Comparison of ENCODE assay signal across 10 mouse cellular contexts in the genomic region with DNA sequence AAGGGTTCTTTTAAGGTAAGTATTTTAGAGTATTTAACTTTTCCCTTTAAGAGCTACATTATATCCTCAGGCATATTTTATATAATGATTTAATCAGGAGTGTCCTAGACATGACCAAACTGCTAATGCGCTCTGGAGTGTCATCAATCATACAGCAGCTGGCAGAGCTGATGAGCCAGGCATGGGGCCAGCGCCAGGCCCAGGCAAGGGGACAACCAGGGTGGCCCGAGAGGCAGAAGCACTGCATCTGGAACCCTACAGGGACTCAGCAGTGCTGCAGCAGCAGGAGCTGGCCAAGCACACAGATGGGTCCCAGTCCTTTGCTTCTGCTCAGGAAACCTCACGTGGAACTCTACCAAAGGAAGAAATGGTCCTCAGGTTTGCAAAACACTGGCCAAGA.
DNase-seq lines count a peak whose midpoint lies in the region; ATAC-seq lines count a peak whose summit lies in the region.
"Had no signal": no experiment of that assay in that cellular context is flagged by ENCODE, and none has a peak within 500 bp of the region (broad histone marks: within the 10 kb centered on the region; RNA-seq: fewer than 3 reads in every experiment).

No protein-coding gene starts in this region.

- no peak overlapping the region for H3K9ac ChIP-seq in midbrain, embryonic 16.5 days (ENCODE audit: low read depth, low read length)
- H3K9ac ChIP-seq: liver, postnatal 0 days had no signal

- no peaks in the 10 kb centered on the region for H3K27me3 ChIP-seq in midbrain, embryonic 16.5 days (ENCODE audit: control insufficient read depth, insufficient read depth, low read depth, low read length)

- no peaks in the 10 kb centered on the region for H3K9me3 ChIP-seq in midbrain, embryonic 16.5 days (replicated peaks; ENCODE audit: control insufficient read depth, low read length, poor library complexity, severe bottlenecking)
- H3K9me3 ChIP-seq: embryonic facial prominence, embryonic 10.5 days had no signal

- H3K4me3 ChIP-seq in midbrain, embryonic 16.5 days (ENCODE audit: low read depth, low read length) = no peak overlapping the region
- H3K4me3 ChIP-seq: embryonic facial prominence, embryonic 10.5 days had no signal

- 73% methylated on average over 4 of the region's 4 CpGs for WGBS in midbrain, embryonic 16.5 days

- no peaks in the 10 kb centered on the region for H3K4me1 ChIP-seq in midbrain, embryonic 16.5 days (ENCODE audit: control insufficient read depth, insufficient read depth, low read length)

- H3K36me3 ChIP-seq in midbrain, embryonic 16.5 days (ENCODE audit: control insufficient read depth, insufficient read depth, low read length) = no peaks in the 10 kb centered on the region
- H3K36me3 ChIP-seq: embryonic facial prominence, embryonic 10.5 days had no signal

- DNase-seq in kidney, postnatal 10 days = peak; percentile 30
- DNase-seq in kidney, postnatal 36 days = no peak
- DNase-seq in cerebellum, adult 8-10 months = peak; percentile 29
- DNase-seq in spleen, adult 18-20 months = no peak
- DNase-seq in embryo, embryonic 11 days = no peak
- DNase-seq: liver, postnatal 0 days had no signal

- H3K27ac ChIP-seq in midbrain, embryonic 16.5 days (ENCODE audit: low read length) = no peak overlapping the region
- H3K27ac ChIP-seq: embryonic facial prominence, embryonic 10.5 days had no signal

- ATAC-seq in cerebellum, adult (ENCODE audit: insufficient number of reproducible peaks, low FRiP score, low TSS enrichment) = peak; percentile 52
- ATAC-seq in midbrain, embryonic 16.5 days = peak; percentile 68; the same call in 1 of the 2 replicates
- ATAC-seq: inflammation-experienced regulatory T-cells, adult 6 months; liver, postnatal 0 days had no signal

- H3K4me2 ChIP-seq in midbrain, embryonic 16.5 days (ENCODE audit: low read length) = no peak overlapping the region

Comparison
In these comparisons a context has a peak if more than half of its experiments do, and no peak if none do; other contexts are left out.
1. DNase-seq: peak in kidney, postnatal 10 days (single experiment) and cerebellum, adult 8-10 months (single experiment); none in kidney, postnatal 36 days (0 of 2), spleen, adult 18-20 months (0 of 2) and embryo, embryonic 11 days (single experiment).